Mouse (Mus musculus) adipocyte (in vitro differentiated cells): ENCODE results near the gene Uvrag.
A peak's percentile ranks its signal among the peaks of the same experiment; 100 is the strongest.

Source experiments
- DNase-seq: peaks from one replicate; pipeline ENCODE4 v3.0.0-alpha.2; 2016; ENCODE audit warnings: low spot score

Uvrag gene

DNA sequence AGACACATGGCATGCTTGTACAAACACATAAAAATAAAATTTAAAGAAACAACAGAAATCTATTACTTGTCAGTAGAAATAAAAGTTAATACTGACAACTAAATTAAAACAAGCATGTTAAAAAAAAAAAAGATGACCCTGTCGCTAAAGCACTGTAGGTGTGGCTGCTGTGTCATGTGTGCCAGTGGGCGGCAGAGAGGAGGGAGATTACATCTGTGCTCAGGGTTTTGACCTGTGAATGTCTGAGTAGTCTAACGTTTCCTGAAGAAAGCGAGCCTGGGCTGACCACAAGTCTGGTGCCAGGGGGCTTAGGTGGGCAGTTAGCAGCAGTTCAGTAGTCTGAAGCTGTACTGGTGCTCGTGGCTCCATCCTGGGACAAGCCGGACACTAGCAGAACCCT lies 205.2 kb downstream of the Uvrag start:
- no peak for DNase-seq

DNA sequence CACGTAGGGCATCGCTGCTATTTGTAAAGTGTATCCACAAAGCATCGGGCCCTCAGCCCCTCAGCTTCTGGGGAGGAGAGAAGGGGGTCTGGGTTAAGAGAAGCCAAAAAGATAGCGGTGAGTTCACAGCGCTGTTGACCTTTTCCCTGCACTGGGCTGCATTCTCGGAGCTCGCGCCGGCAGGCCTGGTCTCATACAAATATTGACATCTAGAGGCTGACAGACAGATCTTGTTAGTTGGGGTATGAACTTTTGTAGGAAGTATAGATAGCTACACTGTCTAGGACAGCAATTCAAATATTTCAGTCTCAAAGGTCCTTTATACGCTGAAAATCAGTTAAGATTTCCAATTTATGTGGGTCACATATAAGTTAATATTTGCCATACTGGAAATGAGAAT lies 205.7 kb downstream of the Uvrag start:
- DNase-seq, result no peak

DNA sequence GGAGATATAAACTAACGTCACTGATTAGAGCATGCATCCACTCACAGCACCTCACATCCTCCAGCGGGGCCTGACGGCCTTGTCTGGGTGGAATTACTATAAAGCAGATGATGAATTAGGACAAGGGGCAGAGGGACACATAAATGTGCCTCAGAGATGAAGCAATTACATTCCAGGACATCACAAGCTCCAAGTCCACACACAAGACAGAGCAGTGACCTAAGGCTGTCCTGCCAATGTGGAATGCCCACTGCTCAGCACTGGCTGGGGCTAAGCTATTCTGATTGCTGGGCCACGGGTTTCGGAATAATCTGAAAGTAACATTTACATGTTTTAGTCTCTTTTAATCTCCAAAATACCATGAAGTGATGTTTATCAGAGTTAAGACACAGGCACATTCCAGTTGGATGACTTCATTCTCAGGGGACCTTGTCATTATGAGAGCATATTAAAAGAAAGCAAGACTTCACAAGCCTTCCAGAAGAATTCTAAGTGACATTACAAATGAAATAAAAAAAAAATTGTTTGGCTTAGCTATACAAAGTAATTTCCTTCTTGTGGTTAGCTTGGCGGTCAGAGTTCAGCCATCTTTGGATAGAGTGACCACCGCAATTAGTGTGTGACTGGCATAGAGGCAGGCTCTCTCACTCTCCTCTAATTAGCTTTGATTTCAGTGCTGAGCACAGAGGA lies 212.5 kb downstream of the Uvrag start:
- peak; percentile 6 for DNase-seq

DNA sequence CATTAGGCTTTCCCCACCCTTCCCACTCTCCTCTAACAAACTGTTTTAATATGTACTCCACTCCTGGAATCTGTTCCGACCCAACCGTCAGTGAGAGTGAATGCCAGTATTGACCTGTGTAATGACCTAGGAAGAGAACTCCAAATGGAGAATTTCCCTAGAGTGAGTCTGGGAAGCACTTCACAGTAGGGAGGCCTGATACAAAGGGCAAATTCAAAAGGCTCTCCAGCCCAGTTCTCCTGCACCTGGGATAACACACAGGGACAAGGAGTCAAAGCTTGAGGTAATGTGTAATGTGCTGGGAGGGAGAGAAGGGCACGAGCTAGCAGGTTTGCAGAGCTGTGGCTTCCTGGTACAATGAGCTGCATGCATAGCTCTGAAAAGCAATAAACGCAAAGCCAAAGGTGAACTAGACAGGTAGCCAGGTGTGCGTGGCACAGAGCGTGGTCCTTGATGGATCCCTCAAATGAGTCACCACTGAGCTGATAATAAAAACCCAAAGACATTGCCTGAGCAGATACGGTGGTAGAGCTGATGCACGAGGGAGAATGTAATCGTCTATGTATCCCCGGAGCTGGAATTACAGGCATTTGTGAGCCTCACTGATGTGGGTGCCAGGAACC lies 213.9 kb downstream of the Uvrag start:
- no peak for DNase-seq

DNA sequence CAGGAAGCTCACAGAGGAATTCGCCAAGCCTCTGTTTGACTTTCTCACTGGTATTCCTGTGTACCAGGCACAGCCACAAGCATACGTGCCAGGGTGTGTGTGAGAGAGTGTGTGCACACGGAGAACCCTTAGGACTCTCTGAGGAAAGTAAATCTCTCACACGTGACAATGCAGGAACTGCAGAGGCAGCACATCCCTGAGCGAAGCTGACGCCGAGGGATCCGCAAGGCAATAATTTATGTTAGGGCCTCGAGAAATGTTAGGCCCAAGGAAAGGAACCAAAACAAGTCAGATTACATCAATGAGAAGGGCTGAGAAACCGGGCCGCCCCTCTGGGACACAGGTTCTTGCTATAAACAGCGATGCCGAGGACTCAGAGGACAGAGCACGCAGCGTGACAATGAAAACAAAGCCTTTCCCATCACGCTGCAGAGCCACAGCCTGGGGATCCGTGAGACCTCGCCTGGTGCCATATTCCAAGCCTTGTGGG lies 216.5 kb downstream of the Uvrag start:
- no peak for DNase-seq

DNA sequence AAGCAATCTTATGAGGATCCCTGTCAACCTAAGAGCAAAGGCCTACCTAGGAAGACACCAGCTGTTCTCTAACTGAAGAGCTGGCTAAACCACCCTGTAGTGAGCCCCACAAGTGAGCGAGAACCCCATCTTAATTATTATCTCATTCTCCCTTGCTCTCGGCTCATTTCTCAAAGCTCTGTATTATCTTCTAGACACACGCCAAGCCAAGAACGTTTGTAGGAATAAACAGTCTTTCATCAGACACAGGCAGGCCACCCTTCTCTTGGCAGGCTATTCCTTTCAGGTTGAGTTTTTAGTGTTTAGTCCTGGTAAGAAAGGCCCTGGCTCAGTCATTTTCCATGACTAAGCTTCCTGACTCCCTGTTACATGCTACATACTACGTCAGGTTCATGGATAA lies 218.0 kb downstream of the Uvrag start:
- DNase-seq, result no peak

DNA sequence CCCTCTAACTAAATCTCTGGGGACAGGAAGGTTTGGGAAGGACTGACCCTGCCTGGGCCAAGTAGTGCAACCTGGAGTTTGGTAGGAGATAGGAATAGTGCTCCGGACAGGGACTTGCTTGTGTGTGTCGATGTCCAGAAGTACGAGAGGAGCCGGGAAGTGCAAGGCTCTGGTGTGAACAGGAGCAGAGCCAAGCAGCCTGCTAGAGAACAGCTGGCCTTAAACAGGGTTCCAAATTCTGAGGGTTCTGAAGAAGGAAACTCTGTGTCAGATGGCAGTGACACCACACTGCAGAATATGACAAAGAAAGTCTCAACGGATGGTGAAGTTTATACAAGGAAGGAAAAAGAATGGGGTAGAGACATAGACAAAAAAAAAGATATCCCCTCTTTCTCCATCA lies 223.5 kb downstream of the Uvrag start:
- DNase-seq, result no peak

DNA sequence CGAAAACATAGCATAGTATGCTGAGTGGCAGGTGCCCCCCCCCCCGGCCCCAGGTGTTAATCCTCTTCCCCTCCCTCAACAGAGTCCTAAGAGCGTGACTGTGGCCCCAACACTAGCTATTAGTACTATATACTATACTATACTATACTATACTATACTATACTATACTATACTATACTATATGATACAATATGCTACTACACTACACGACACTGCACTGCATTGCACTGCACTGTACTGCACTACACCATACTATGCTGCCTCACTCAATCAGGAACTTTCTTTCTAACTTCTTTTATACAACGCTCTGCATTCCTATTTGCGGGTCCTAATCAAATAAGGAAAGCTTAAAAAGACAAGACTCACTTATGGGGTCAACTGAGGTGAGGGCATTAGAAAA lies 224.4 kb downstream of the Uvrag start:
- no peak for DNase-seq

DNA sequence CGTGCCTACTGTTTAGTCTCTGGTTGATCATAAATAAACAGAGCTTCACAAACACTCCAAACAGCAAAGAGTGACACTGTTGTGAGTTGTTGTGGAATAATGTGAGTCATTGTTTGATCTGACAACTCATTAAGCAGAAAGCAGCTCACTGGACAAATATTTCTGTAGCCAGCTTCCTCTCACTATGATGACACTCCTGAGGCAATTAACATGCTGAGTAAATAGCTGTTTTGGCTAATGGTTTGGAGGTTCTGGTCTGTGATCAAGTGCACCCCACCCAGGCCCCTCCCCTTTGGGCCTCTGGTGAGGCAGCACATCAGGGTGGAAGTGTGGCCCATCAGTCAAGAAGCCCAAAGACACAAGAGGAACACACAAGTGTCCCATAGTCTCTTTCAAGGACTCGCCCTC lies 228.0 kb downstream of the Uvrag start:
- DNase-seq, result no peak

DNA sequence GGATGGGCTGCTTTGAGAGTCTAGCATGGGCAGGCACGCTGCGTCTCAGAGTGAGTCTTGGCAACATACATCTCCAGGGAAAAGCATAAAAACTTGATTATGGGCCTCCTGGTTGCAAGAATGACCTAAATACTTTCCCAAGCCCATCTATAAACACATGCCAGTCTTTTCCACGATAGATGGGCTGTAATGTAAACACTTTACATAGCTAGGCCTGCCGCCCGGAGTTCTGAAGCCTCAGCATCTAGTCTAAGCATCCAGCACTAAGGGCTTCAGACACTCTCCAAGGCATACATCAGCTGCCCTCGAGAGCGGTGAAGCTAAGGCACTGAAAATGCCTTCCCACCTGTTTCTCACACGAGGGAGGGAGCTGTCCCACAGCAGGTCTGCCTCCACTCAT lies 229.7 kb downstream of the Uvrag start:
- DNase-seq, result no peak

DNA sequence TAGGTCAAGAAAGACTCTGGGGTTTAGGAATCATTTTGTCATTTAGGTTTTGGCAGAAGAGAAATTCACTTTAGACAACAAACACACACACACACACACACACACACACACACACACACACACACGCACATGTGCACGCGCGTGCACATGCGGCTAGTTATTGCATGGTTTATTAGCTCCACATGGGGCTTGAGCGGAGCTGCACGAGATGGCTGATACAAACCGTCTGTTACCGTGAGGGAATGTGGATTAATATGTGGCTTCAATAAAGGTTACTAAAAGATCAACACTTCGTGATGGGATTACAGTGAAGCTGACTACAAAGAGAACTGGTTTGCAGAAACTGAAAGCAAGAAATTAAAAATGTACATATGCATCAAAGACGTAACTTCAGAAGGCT lies 230.2 kb downstream of the Uvrag start:
- DNase-seq, result no peak

DNA sequence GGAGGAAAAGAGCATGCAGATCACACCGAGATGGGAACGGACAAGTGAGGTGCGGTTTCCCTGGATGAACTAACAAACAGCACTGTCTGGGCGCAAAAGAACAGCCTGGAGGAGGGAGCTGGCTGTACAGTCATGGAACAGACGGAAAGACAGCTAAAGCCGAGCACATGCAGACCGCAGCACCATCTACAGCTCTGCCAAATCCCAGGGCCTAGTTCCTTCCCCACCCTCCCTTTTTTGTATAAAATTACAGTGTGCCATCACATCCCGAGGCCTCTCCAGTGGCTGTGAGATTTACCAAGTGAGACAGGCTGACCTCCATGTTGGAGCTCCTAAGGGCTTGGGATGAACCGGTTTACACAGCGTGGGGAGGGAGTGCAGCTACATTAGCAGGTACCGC lies 230.8 kb downstream of the Uvrag start:
- no peak for DNase-seq

DNA sequence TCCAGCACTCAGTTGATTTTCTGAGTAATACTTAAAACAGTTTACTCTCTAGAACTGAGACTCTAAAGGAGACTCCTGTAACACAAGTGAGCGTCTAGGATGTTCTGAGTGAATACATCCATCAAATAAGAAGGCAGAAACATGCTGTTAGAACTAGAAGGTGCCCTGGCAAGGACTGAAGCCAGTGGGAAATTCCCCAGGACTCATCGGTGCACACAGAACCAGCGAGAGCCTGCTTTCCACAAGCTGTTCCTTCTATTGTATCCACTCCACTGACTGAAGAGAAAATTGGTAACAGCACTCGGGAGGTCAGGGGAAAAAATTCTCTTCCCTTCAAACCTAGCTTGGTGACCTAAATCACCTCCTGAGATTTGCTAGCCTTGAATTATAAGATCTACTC lies 233.5 kb downstream of the Uvrag start:
- DNase-seq, result no peak

DNA sequence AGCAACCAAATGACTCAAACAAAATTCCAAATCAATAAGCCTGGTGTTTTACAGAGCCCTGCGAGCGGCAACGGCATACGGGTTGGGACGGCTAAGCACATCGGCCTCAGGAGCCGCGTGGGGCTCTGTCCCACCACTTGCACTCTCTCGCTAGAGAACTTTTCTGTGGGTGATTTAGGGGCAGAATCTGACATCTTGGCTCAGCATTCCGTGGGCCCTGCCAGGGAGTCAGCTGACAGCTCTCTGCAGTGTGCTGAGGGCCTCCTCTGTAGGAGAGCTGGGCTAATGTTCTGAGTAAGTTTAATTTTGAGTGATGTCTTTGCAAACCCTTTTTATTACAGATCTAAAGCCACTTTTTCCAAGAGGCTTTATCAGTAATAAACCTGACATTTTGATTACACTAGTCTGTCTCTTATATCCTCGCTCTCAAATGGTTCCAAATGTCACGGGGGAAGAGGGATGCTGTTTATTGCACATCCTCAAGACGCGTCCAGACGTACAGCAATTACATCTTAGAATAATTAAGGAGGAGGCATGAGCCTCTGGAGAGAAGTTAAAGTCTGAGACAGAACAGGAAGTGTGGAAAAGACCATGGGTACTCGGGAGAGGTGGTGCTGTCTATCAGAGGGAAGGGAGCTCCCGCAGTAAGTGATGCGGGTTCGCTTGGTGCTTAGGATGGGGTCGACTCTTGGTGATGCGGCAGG lies 236.1 kb downstream of the Uvrag start:
- DNase-seq, result peak; percentile 62

DNA sequence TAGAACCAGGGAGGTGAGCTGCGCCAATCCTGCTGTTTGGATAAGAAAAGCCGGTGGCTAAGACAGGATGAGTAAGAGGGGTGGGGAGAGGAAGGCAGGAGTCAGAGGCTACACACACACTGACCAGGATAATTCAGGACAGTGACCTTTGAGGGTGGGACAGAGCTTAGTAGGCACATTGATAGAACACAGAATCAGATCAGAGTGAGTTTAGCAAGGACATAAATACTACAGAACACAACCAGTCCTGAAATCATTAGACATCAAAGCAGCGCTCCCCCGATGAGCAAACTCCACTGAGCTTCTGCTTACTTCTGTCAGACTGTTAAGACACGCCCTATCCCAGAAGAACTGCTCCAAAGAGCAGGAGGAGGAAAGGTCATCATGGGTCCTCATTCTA lies 237.1 kb downstream of the Uvrag start:
- peak; percentile 63 for DNase-seq

DNA sequence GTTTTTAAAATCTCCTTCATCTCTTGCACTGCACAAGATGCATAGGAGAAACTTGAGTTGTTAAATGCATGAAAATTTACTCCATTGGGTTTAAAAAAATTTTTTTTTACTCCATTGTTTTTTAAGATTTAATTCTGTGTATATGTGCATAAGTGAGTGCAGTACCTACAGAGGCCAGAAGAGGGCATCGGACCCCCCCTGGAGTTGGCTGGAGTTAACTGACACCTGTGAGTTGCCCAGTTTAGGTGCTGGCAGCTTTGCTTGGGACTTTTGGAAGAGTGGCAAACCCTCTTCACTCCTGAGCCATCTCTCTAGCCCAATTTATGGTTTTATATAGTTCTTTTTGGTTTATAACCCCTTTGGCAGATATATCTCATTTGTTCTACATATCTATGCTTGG lies 239.8 kb downstream of the Uvrag start:
- DNase-seq, result no peak

DNA sequence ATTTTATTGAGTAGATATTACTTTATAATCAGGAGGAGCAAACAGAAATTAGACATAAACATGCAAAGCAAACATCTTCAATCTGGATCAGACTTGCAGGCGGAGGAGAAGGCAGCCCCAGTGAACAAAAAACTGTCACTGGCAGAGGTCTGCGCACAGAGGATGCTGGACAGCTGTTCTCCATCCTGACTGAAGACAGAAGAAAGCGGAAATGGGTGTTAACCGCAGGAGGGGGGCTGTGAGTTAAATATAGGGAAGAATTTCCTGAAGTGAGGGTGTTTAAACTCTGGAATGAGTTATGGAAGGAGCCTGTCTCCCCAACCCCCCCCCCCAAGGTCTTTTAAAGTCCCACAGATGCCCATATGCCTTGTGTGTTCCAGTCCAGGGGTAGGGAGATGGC lies 241.1 kb downstream of the Uvrag start:
- DNase-seq, result no peak

DNA sequence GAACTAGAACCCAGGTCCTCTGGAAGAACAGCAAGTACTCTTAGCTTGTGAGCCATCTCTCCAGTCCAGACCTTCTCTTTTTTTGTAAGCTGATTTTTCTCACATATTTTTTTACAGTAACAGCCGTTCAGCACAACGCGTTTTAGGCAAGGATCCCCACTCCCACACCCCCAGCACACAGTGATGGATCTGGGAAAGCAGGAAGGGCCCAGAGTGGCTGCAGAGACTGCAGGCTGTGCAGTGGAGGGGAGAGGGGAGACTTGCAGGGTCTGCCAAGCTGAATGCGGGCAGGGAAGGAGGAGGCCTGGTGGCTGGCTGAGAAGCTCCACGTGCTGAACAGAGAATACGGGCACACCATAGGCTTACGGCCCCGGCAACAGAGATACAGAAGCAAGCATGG lies 243.6 kb downstream of the Uvrag start:
- no peak for DNase-seq

DNA sequence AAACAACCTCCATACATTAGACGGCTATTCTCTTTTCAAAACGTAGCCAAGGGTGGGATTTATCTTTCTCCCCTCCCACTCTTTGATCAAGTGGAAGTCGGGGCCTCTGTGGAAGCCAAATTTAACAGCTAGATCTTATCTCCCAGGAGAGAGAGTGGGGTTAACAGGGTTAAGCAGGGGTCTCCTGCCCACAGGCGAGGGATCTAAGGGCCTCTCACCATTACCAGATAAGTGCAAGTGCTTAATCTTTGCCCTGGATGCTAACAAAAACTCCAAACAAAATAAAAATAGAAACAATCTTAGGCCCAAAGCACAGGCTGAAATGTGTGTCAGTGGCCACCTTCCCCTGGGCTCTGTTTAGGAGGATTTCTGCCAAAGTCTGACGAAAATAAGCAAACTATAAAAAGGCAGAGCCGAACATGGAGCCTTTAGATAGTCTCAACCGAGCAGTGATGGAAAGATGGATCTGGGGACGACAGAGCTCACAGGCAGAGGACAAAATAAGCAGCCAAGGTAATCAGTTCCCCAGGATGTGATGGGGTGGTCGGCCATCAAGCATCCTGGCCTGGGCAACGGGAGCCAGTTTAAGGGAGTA lies 245.3 kb downstream of the Uvrag start:
- peak; percentile 75 for DNase-seq

DNA sequence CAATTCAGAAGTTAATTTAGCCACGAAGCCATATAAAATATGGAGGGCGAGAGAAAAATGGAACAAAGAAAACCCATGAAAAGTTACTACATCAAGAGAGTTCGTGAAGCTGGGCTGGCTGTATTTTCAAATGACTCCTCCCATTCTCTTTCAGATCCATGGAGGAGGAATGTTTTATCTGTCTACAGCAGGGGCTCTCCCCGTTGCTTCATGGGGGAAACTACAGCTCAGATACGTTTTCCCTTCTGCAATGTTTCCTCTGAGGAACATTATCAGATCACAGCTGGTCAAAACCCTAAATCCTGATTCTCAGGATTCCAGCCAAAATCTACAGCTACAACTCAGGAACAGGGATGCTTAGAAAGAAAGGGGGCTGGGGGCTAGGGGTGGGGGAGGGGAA lies 246.2 kb downstream of the Uvrag start:
- DNase-seq, result no peak

DNA sequence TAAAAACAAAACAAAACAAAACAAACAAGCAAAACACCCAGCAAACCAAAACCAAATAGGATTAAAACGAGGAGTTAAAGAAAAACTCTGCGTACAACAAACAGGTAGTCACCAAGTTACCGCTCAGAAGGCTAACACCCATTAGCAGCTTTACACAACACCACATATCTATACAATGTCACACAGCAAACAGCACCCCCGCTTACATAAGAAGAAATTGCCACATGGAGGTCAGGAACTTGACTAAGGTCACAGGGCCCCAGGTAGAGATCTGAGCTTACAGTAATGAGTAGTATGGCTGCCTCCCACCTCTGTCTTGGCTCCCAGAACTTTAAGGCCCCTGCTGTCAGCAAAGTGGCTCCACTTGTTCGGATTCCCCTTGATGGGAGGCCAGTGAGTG lies 246.6 kb downstream of the Uvrag start:
- no peak for DNase-seq

DNA sequence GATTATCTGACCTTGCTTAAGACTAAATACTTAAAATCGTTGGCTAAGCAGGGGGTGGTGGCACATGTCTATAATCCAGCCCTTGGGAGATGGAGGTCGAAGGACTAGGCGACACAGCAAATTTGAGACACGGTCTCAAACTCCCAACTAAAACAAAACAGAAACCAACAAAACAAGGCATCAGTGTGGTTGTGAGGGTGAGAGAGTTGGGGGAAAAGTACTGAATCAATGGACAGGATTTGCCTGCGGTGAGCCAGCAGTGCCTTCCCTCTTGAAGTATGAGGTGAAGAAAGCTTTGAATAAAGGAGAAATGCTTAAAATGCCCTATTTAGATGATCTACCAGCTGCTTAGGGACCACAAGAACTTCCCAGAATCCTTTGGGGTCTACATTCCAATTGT lies 247.8 kb downstream of the Uvrag start:
- DNase-seq, result no peak

DNA sequence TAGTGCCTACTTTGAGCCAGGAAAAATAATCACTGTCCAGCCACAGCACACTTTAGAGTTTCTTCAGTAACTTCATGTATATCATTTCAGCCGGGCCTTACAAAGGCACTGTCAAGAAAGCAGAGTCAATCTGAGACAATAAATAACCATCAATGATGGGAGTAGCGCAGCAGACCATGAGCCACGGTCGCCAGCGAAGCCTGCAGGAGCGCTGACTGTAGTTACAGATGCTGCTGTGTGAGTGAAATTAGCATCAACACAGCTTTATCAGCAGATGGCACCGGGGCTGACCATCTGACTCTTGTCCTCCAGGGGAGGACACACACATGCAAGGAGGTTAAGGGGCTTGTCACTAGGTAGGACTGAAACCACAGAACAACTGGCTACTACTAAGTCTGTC lies 251.7 kb downstream of the Uvrag start:
- DNase-seq, result no peak
